Mouse (Mus musculus): ENCODE measurements at regions not wholly inside any gene's neighbourhood (a gene's known extent, or its start where the extent isn't known, plus 50 kb on each side); places are given as distances from the start of the nearest gene placed in this dataset.

GRCm38 (mm10) chr6:147686927-147687326, 211.3 kb downstream of the Ccdc91 start:
- no peak for DNase-seq (ENCODE audit: low read depth)

- no peak for DNase-seq (ENCODE audit: low read depth)
Observed at GRCm38 (mm10) chr6:147698255-147698654, 222.6 kb downstream of the Ccdc91 start.

GRCm38 (mm10) chr6:147699449-147699848, 223.8 kb downstream of the Ccdc91 start:
- no peak for DNase-seq (ENCODE audit: low read depth)

- no peak for DNase-seq (ENCODE audit: low read depth)
Observed at GRCm38 (mm10) chr6:147700629-147701028, 225.0 kb downstream of the Ccdc91 start.

GRCm38 (mm10) chr6:147701956-147702355, 226.3 kb downstream of the Ccdc91 start:
- no peak for DNase-seq (ENCODE audit: low read depth)

- DNase-seq (ENCODE audit: low read depth): no peak
Observed at GRCm38 (mm10) chr6:147704297-147704696, 228.7 kb downstream of the Ccdc91 start.

- no peak for DNase-seq (ENCODE audit: low read depth)
Observed at GRCm38 (mm10) chr6:147705936-147706335, 230.3 kb downstream of the Ccdc91 start.

- no peak for DNase-seq (ENCODE audit: low read depth)
Observed at GRCm38 (mm10) chr6:147706741-147707140, 231.1 kb downstream of the Ccdc91 start.

GRCm38 (mm10) chr6:147718052-147718712, 242.6 kb downstream of the Ccdc91 start:
- peak; percentile 49 for DNase-seq (ENCODE audit: low read depth)

GRCm38 (mm10) chr6:147718713-147719490, 243.3 kb downstream of the Ccdc91 start:
- DNase-seq (ENCODE audit: low read depth): no peak

GRCm38 (mm10) chr6:147719539-147719938, 243.9 kb downstream of the Ccdc91 start:
- no peak for DNase-seq (ENCODE audit: low read depth)

GRCm38 (mm10) chr6:147723336-147723735, 247.7 kb downstream of the Ccdc91 start:
- DNase-seq (ENCODE audit: low read depth): no peak

- DNase-seq (ENCODE audit: low read depth): no peak
Observed at GRCm38 (mm10) chr6:147726987-147727386, 251.4 kb downstream of the Ccdc91 start.

GRCm38 (mm10) chr6:147727644-147728533, 252.3 kb downstream of the Ccdc91 start:
- DNase-seq (ENCODE audit: low read depth): no peak

- DNase-seq (ENCODE audit: low read depth): no peak
Observed at GRCm38 (mm10) chr6:147729721-147730120, 254.1 kb downstream of the Ccdc91 start.

- no peak for DNase-seq (ENCODE audit: low read depth)
Observed at GRCm38 (mm10) chr6:147738621-147739325, 263.1 kb downstream of the Ccdc91 start.

GRCm38 (mm10) chr6:147741446-147741845, 265.8 kb downstream of the Ccdc91 start:
- DNase-seq (ENCODE audit: low read depth): no peak

- no peak for DNase-seq (ENCODE audit: low read depth)
Observed at GRCm38 (mm10) chr6:147744081-147744480, 268.5 kb downstream of the Ccdc91 start.

- no peak for DNase-seq (ENCODE audit: low read depth)
Observed at GRCm38 (mm10) chr6:147745690-147746089, 270.1 kb downstream of the Ccdc91 start.

- DNase-seq (ENCODE audit: low read depth): no peak
Observed at GRCm38 (mm10) chr6:147747945-147748344, 272.3 kb downstream of the Ccdc91 start.

- DNase-seq (ENCODE audit: low read depth): no peak
Observed at GRCm38 (mm10) chr6:147752301-147752700, 276.7 kb downstream of the Ccdc91 start.

- DNase-seq (ENCODE audit: low read depth): no peak
Observed at GRCm38 (mm10) chr6:147753828-147754227, 278.2 kb downstream of the Ccdc91 start.
